Mouse (Mus musculus): ENCODE measurements around the gene Nkg7.

DNA sequence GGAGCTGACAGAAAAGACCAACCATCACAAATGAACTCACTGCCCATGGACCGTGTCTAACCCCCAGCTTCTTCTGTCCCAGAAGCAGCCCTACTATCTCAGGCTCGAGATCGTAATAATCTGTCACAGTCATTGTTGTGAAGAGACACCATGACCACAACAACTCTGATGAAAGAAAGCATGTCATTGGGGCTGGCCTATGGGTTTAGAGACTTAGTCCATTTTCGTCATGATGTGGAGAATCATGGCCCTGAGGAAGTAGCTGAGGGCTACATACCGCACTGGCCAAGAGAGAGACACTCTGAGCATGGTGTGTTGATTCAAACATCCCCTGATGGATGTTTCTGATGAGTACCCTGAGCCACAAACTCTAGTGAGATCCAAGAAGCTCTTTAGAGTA is 2.2 kb upstream of the Nkg7 start:
- TF ChIP-seq CTCF (IDR thresholded peaks at IDR 0.05; ENCODE audit: control insufficient read depth, insufficient read depth, insufficient replicate concordance, low read depth, low read length), result no peak
- TF ChIP-seq POLR2A (IDR thresholded peaks at IDR 0.05; ENCODE audit: control insufficient read depth, low read depth, low read length), result no peak
